Mouse (Mus musculus) left cerebral cortex, adult 18-20 months (tissue): ENCODE data around the gene Tspan9. TPM values are rescaled to one million over a fixed set of nuclear protein-coding genes. Genes with fewer than 3 reads are reported as not detected.

Experiments used
- DNase-seq, 2 experiments: peaks; one replicate each; pipeline ENCODE4 v3.0.0; 2021 to 2022; ENCODE audit warnings: low spot score in 2 of 2, mixed read lengths in 1 of 2
- total RNA-seq, 2 experiments: library from RNA; stranded (reverse); gene quantifications; 2 replicates each; pipeline ENCODE4 v1.2.3; 2021

Gene Tspan9
- total RNA-seq, 2 experiments from 2014 or later, result 53.5 to 53.8 TPM

DNA sequence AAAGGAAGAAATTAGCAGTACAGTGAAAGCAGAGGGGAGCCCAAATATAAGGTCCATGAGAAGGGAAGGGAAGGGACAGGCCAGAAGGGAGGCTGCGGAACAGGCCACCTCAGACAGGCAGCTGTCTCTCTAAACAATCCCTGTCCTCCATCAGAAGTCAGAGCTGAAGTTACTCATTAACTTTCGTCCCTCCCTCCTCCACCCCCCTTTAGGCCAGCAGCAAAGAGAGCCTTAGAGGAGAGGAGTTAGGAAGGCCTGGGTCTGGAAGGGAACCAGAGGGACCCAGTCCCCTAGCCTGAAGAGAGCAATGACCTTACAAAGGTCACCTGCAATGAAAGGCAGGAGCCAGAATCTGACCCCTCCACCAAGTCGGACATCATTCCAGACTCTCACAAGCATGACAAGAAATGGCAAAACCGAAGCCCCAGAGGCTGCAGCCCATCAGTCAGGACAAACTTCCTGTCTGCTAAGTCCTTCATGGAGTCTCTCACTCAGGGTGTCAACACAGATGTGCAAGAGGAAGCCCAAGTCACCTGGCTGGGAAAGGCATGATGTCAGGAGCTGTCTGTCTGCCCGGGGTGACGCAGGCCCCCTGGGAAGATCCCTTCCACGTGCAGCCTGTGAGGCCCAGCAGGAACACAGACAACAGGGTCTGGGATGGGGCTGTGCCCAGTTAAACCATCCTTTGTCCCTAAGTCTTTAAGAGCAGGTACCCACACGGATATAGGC, 9.0 kb downstream of the Tspan9 start:
- DNase-seq, result no peak

DNA sequence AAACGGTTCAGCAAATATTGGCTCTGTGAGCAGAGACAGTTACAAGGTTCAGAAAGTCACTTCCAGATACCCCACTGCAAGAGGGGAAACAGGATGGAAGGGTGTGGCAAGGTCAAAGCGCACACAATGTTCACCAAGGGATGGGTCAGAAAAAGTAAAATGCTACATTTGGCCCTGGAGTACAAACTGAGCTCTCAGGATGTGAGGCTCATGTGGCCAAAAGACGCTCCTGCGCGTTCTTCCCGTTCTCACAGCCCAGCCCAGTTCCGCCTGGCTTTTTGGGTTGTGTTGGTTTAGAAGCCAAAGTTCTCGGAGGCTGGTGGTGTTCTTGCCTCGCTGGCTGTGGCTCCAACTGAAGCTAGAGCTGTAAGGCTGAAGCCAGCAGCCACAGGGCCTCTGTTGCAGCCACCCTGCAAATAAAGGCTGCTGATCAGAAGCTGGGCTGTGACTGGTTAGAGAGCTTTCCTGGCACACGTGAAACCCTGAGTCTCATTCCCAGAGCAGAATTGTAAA, 9.7 kb downstream of the Tspan9 start:
- no peak for DNase-seq

DNA sequence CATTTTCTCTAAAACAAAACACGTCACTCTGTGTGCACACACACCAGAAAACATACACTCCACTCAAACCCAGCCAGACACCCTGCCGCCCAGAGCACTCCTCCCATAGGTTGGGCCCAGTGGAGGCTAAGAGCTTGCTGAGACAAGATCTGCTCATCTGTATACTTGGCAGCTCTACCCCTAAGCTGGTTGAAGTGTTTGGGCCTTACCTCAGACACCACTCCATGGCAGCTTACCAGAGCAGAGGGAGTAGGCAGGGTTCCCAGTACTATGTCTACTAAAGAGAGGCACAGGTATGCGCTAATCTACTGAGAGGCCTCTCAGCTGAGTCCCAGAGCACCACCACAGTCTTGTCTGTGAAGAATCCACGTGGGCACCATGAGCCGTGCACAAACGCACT, 10.8 kb downstream of the Tspan9 start:
- no peak for DNase-seq

DNA sequence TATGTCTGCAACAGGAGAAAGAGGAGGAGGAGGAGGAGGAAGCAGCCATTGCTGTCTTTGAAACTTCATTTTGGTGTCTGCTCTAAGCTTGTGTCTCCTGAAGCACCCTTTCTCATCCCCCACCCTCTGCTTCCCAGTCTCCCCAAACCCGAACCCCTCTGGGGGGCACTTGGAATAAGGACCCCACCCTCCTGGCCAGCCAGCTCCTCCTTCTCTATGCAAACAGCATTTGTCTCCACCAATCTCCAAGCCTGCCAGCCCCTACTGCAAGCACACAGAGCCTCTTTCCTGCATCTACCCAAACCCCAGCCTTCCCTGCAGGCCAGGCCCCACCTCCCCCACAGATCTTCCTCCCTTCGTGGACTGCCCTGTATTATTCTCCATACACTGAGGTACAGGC, 12.0 kb downstream of the Tspan9 start:
- DNase-seq, result no peak

DNA sequence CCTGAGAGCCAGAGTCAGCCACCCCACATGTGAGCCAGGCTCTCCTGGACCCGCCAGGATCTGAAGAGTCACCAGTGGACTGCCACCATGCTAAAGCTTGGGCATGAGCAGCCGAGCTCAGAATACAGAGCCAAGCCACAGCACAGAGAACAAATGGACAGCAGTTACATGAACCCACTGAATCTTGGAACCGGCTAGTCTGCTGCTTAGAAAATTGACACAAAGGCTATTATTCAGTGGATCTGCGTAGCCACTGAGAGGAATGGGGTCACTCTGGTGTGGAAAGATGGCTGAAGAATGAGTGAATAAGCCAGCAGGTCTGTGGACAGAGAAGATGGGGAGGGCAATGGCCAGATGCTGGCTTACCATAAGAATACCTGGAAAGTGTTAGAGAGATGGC, 12.7 kb downstream of the Tspan9 start:
- no peak for DNase-seq

DNA sequence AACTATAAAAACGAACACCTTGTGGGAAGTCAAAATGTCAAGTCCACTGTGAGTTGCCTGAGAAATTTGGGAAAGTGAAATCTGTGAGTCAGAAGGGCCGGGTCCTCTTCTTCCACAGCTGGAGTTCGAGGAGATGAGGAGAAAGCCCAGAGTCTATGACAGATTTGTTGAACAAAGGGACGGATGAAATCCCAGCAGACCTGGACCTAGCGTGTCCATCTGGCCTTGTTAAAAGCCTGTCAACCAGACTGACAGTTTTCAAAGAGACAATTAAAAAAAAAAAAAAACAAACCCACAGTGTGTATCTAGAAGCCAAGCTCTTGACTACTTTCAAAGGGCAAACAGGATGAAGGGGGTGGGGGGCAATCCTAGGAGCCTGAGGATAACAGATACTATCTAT, 14.0 kb downstream of the Tspan9 start:
- DNase-seq, result no peak

DNA sequence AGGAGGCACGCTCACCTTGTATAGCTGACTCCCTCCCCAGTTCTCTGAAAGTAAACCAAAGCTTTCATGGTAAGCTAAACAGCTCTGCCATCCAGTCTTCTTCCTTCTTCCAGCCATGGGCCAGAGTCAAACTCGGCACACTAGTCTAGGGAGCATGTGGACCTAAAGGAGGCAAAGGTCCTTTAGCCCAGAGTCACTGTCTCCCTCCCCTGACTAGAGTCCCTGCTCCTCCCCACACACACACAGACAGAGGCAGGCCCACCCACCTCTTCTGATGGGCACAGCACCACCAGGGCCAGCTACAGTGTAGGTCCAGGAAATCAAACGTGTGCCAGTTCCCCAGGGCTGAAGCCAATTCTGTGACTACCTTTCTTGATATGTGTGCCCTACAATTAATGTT, 16.1 kb downstream of the Tspan9 start:
- no peak for DNase-seq

DNA sequence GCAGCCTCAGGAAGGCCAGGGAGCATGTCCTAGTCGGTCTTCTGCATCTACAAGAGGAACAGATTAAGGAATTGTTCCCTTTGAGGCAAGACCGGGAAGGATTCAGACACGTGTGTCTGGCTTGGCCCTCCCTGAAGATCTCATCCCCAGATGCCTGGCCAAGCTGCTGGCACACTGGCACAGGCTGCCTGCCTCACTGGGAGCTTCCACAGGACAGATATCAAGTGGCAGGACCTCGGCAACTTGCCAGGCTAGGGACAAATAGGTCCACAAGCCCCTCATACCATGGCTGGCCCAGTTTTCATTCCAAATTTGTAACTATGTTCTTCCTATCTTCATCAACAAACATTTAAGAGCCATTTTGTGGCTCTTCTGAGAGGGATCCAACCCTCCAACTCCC, 16.5 kb downstream of the Tspan9 start:
- DNase-seq, result no peak

DNA sequence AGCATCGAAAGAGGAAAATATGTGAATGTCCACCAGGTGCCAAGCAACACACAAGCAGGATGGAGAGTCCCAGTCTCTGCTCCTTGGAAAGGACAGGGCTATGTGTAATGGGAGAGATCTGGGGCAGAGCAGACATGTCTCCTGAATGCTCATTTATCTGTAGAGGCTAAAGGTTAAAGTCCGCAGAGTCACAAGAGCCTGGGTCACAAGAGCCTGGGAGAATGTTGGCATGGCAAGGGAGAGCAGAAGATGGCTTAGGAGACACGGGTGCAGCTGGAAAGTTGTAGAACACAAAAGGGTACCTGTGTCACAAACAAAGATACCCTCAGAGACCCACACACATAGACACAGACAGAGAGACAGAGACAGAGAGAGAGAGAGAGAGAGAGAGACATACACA, 17.9 kb downstream of the Tspan9 start:
- DNase-seq, result no peak

DNA sequence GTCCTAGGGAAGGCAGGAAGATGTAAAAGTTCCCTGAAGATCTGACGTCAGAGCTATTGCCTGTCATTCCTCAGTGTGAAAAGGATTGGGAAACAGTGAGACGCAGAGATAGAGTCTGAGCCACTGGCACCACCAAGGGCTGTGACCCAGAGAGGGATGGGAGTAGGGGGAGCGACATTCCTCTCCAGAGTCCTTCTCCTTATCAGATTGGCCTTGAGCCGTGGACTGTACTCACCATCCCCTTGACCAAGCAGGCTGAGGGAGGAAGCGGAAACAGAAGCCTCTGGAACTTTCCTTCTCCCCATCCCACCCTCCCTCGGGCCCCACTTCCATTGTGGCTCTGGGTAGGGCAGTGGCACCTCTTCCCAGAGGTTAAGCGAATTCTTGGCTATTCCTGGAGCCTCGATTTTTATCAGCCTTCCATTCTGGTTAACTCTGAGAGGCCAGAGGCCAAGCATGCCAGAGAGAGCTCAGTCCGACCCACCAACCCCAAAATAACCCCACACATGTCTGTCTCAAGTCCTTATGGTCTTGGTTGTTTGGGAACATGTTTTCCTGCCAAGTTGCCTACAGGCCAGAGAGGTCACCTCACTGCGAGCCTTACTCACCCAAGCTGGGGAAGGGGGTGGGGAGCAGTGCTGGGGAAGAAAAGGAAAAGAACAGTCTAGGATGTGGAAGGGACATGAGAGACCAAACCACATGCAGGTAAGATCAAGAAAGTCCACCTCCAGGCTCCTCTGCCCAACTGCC, 19.0 kb downstream of the Tspan9 start:
- no peak for DNase-seq

DNA sequence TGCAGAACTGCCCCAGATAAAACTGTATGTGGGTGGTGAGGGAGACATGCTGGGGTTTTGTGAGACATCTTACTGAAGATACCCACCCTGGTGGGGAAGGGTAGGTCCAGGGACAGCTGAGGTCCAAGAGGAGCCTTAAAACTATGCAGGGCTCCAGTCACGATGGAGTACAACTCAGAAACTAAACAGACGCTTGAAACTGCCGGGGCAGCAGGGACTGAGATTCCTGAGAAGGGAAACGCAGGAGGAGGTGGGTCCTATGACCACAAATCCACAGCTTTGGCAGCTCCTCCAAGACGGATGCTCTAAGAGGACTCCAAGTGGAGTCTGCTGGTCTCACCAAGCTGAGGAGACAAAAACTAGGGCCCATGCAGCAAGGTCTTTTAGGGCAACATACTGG, 21.3 kb downstream of the Tspan9 start:
- no peak for DNase-seq

DNA sequence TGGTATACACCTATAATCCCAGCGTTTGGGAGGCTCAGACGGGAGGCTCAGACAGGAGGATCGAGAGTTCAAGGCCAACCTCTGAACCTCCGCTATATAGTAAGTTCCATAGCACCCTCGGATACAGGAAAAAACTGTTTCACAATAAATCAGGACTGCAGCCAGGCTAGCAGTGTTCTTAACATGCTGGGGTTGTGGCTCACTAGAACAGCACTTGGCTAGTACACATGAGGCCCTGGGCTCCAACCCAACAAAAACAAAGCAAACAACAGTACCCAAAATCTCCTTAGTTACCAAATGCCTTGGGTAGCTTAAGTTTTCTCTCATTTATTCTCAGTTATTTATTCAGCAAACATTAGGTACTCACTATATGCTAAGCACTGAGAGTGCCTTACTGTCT, 21.7 kb downstream of the Tspan9 start:
- no peak for DNase-seq

DNA sequence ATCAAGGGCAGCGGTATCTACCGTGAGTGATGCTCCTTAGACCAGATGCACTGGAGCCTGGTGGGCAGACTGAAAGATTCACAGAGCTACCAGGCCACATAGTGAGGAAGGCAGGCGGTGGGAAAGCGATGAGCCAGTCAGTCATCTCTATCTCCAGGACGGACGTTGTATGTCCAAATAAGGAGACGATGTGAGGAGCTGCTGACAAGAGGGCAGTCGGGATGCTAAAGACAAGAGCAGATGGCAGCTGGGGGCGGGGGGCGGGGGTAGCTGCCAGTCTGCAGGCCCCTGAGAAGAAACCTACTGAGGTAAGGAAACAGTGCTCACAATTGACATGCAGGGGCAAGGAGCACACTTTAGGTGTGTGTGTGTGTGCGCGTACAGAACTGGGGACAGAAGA, 22.6 kb downstream of the Tspan9 start:
- no peak for DNase-seq

DNA sequence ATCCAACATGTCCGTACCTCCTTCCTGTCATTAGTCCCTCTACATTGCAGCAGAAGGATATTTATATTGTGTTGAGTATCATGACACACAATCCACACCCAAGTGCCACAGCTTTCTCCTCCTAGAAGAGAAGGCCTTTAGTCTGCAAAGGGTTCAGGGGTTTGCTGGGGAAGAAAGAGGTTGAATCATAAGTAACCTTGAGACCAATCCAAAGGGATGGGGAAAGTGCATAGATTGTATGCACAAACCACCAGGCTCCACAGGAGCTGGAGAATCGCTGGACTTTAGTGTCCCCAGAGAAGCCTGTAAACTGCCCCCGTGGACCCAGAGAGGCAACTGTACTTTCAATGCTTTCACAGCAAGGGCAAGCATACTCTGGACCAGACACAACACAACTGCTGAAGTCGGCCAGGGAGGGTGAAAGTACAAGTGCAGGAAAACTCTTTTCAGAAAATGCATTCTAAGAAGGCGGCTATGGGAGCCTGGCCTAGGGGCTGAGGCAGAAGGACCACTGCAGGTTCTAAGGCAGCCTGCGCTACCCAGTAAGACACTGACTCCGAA, 24.6 kb downstream of the Tspan9 start:
- DNase-seq, result no peak

DNA sequence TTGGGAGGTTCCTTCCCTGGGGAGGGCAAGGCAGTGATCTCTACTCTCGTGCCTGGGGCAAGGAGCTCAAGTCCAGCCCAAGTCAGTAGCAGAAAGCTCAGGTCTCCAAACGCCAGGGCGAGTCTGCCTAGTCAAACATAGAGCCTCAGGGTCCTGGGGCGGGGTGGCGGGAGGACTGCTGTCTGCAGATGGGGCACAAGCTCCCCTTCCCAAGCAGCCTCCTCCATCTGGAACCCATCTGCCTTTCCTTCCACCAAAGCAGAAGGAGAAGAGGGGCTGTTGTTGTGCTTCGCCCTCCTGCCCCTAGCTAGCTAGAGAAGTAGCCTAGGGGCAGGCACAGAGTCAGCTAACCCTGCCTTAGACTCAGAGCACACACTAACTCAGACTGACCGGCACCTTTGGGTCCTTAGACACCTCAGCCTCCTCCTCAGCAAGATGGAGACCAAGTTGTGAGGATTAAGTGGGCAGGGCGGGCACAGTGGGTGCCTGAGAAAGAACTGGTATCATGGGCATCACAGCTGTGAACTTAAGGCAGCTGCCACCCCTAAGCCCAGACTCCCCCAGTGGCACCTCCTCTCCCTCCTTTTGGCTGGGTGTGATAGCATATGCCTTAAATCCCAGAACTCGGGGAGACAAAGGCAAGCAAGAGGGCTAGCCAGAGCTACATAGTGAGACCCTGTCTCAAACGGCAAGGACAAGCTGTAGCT, 26.4 kb downstream of the Tspan9 start:
- DNase-seq, result no peak

DNA sequence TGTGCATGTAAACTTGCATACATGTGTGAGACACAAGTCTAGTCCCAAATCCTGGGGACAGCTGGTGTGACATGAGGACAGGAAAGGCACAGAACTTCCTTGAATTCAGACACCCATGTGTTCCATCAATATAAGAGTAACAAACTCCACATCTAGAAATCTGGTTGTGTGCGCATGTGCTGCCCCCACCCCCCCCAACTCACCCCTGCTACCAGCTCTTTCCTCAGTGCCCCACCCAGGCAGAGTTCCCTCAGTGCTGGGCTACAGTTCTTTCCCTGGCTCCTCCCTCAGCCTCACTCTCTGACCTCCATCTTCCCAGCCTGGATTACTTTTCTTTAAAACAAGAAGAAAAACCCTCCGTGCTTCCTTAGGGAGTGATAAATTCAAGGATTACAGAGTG, 27.1 kb downstream of the Tspan9 start:
- DNase-seq, result no peak

DNA sequence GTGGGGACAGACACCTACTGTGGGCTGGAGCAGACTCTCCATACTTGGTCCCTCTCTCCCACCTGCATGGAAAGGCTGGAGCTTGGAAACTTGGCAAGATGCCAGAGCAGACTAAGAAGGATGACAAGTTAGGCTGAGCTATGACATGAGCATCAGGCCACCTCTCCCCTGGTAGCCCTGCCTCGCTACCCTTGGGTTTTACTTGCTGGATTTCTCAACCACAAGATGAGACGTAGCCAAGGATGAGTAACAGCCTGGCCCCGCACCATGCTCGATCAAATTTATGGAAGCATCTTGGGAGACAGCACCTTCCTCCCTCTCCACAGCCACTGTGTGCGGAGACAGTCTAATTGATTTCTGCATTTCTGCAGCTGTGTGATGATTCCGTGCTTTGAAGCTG, 28.3 kb downstream of the Tspan9 start:
- DNase-seq, result no peak

DNA sequence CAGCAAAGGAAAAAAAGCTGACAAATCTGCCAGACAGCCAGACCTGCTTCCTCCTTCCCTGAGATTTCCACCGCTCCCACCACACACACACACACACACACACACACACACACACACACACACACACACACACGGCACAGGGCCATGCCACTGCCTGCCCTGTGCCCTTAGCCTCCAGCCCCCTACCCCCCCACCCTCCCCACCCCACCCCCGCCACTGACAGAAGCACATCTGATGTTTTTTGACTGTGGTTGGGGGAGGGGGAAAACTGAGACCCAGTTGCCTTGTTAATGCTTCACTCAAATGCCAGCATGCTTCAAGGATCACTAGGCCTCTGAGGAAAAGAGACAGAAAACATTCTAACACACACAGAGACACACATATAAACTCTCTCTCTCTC, 30.8 kb downstream of the Tspan9 start:
- no peak for DNase-seq

DNA sequence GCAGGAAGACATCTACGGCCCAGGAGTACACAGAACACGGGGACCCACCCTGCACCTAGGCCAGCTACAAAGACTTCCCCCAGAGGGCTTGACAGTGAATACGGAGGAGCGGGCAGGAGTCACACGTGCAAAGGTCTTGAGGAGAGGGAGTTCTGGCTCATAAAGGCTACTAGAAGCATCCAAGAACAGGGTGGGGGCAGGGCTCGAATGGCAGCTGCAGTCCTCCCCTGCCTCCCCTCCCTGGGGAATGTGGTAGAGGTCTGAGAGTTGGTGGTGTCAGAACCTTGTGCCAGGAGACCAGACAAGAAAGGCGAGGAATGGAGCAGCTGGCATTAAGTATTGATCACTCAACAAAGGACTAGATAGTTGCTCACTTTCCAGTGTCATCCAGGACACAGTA, 31.6 kb downstream of the Tspan9 start:
- no peak for DNase-seq

DNA sequence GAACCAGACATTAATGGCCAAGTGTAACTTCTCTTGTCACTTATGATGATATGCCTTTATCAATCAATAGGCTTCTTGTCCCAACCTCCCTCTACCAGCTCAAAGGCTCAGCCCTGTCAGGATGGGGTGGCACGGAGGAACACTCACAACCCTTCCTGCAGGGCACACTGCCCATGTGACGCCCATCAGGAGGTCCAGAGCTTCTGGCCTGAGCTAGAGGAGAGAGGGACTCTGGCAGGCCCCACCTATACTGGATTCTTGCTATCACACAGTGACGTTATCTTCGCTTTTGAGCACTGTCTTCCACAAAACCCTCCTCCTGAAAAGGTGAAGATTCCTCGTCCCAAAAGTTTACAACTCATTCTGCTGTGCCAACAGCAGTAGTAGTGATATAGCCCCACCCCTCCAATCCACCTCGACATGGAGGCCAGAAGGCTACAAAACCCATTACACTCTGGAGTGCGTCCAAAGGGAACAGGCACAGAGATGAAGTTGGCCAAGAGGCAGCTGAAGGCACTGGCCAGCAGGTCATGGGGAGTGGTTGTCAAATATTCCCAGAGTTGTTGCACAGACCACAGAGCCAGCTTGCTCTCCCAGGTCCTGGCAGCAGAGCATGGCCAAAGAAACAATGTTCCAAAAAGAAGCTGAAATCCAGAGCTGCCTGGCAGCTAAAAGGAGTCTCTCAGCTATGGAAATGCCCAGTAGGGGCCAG, 34.9 kb downstream of the Tspan9 start:
- no peak for DNase-seq

DNA sequence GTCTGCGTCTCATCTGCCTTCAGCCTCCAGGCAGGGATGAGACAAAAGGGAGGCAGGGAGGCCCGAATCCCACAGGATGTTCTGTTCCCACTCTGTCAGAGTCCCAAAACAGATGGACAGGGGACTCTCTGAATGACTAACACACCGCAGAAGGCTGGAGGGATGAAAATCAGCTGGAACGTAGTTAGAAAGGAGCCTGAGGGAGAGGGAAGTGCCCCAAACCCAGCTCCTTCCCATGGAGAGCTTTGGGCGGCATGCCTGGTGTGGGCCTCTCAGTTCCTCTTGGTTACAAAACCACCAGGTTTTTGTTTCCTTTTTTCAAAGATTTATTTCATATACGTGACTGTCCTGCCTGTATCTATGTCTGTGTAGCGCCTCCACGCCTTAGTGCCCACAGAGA, 35.7 kb downstream of the Tspan9 start:
- DNase-seq, result no peak
